Mouse (Mus musculus): Measurements from ENCODE around the gene 2610528A11Rik.

- TF ChIP-seq CTCF (IDR thresholded peaks at IDR 0.05; ENCODE audit: low read depth), result no peak
- TF ChIP-seq EP300 (IDR thresholded peaks at IDR 0.05; ENCODE audit: low read depth), result no peak
Observed at GRCm38 (mm10) chr14:37136110-37136509, 22.3 kb upstream of the 2610528A11Rik start.
